Mouse (Mus musculus) bone marrow, adult 2 months (tissue): ENCODE data around the gene Gm10721. TPM values are rescaled to one million over a fixed set of nuclear protein-coding genes. Genes with fewer than 3 reads are reported as not detected.
"Not testable (repeated sequence)": the region's sequence is repeated elsewhere in the genome, so short reads cannot be mapped to it uniquely, and the experiment has no call there.

Source experiments
- H3K27ac ChIP-seq: fragments of 200-500 bp; 2 replicates; pipeline ENCODE4 v1.5.1; 2012; ENCODE audit warnings: low read depth, mild to moderate bottlenecking, control low read depth, inconsistent platforms, low read length; ENCODE audit not compliant: control insufficient read depth, poor library complexity, insufficient read depth
- H3K4me1 ChIP-seq: fragments of 200-500 bp; 2 replicates; pipeline ENCODE4 v1.6.1; 2011; ENCODE audit warnings: low read length; ENCODE audit not compliant: control insufficient read depth, insufficient read depth
- H3K4me3 ChIP-seq: fragments of 200-500 bp; replicated peaks from 2 replicates; pipeline ENCODE3; 2011; ENCODE audit warnings: mild to moderate bottlenecking, low read depth, low read length, control low read depth; ENCODE audit not compliant: control insufficient read depth
- WGBS: fragments of 180-500 bp; shearing (Covaris S2); methylation state at CpG from one replicate; pipeline ENCODE4 v1.1.7; 2018; 5-methylcytosine and 5-hydroxymethylcytosine counted together
- polyA plus RNA-seq: library from polyadenylated mRNA; stranded (reverse); fragments of >200 nt; gene quantifications from 2 replicates; pipeline ENCODE4 v1.2.4, GENCODE M21; 2011; ENCODE audit warnings: low replicate concordance; ENCODE audit not compliant: missing spikeins, insufficient read depth, insufficient read length

The Gm10721 gene
- polyA plus RNA-seq, 1 experiment: not detected

GRCm38 (mm10) chr9:3018944-3019343 lies 6.0 kb downstream of the Gm10721 start:
- not testable (repeated sequence) for H3K4me1 ChIP-seq, H3K4me3 ChIP-seq, H3K27ac ChIP-seq
- 63% methylated on average over 9 of the region's 9 CpGs for WGBS

GRCm38 (mm10) chr9:3019835-3020727 lies 7.1 kb downstream of the Gm10721 start:
- H3K4me1 ChIP-seq, H3K4me3 ChIP-seq, H3K27ac ChIP-seq: not testable (repeated sequence)
- WGBS: 74% methylated on average over 17 of the region's 19 CpGs

- not testable (repeated sequence) for H3K4me3 ChIP-seq, H3K4me1 ChIP-seq, H3K27ac ChIP-seq
- WGBS: 68% methylated on average over 11 of the region's 13 CpGs
These were observed 9.5 kb downstream of the Gm10721 start for GRCm38 (mm10) chr9:3022316-3023008.

GRCm38 (mm10) chr9:3023312-3023984 lies 10.5 kb downstream of the Gm10721 start, which contains the start of gene Gm10718:
Gene Gm10718 (plus strand): TSS chr9:3023547.
- not testable (repeated sequence) for H3K4me3 ChIP-seq, H3K4me1 ChIP-seq, H3K27ac ChIP-seq
- WGBS: 69% methylated on average over 12 of the region's 13 CpGs

- H3K4me3 ChIP-seq, H3K4me1 ChIP-seq, H3K27ac ChIP-seq: not testable (repeated sequence)
- 73% methylated on average over 16 of the region's 16 CpGs for WGBS
These were observed 11.2 kb downstream of the Gm10721 start for GRCm38 (mm10) chr9:3023985-3024648.

- WGBS: 64% methylated on average over 12 of the region's 12 CpGs
- H3K27ac ChIP-seq, H3K4me3 ChIP-seq, H3K4me1 ChIP-seq: not testable (repeated sequence)
These were observed 12.1 kb downstream of the Gm10721 start, which contains the start of gene Gm10717 for GRCm38 (mm10) chr9:3024912-3025467. Gene Gm10717 (plus strand): TSS chr9:3025417.

GRCm38 (mm10) chr9:3025653-3026052 lies 12.7 kb downstream of the Gm10721 start:
- 69% methylated on average over 5 of the region's 6 CpGs for WGBS
- H3K4me1 ChIP-seq, H3K4me3 ChIP-seq, H3K27ac ChIP-seq: not testable (repeated sequence)

- H3K4me1 ChIP-seq, H3K27ac ChIP-seq, H3K4me3 ChIP-seq: not testable (repeated sequence)
- WGBS: 71% methylated on average over 5 of the region's 5 CpGs
These were observed 13.2 kb downstream of the Gm10721 start for GRCm38 (mm10) chr9:3026136-3026535.

- WGBS: 63% methylated on average over 9 of the region's 9 CpGs
- not testable (repeated sequence) for H3K27ac ChIP-seq, H3K4me1 ChIP-seq, H3K4me3 ChIP-seq
These were observed 13.8 kb downstream of the Gm10721 start for GRCm38 (mm10) chr9:3026741-3027140.

- H3K4me1 ChIP-seq, H3K4me3 ChIP-seq, H3K27ac ChIP-seq: not testable (repeated sequence)
- 64% methylated on average over 9 of the region's 9 CpGs for WGBS
These were observed 14.3 kb downstream of the Gm10721 start for GRCm38 (mm10) chr9:3027200-3027599.

- not testable (repeated sequence) for H3K4me3 ChIP-seq, H3K4me1 ChIP-seq, H3K27ac ChIP-seq
- 59% methylated on average over 14 of the region's 16 CpGs for WGBS
These were observed 16.5 kb downstream of the Gm10721 start for GRCm38 (mm10) chr9:3029276-3030000.

GRCm38 (mm10) chr9:3030677-3031318 lies 17.9 kb downstream of the Gm10721 start:
- not testable (repeated sequence) for H3K4me3 ChIP-seq, H3K4me1 ChIP-seq, H3K27ac ChIP-seq
- 59% methylated on average over 2 of the region's 10 CpGs for WGBS
